Mouse (Mus musculus): ENCODE data around the gene Tenm2.

Tenm2 gene

GRCm38 (mm10) chr11:36037311-36037710, 1198.5 kb downstream of the Tenm2 start:
- DNase-seq, result no peak

DNA sequence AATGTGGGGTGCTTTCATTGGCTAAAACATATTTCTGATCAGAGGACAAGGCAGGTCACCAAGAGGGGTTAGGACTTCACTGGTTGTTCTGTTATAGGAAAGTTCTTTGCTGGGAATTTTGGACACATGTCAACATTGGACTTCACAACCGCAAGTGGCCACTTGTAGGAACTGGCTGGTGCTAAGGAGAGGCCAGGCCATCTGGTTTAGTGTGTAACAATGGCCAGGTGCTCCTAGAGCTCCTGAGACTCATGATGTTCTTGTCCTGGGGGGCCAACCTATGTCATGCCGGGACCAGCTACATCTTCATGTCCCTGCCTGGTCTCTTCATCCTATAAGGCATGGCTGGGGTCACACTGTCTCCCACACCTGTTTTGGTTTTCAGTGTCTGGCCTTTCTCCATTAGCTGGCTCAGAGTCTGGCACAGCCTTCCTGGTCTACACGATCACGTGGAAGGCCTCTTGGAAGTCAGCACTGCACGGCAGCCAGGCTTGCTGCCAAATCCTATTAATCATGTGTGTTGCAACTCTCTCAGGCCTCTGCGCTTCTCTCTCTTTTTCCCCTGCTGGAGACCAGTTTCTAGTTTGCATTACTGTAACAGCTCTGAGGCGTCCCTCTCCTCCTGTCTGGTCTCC, 1199.6 kb downstream of the Tenm2 start:
- DNase-seq, result peak; percentile 80

GRCm38 (mm10) chr11:36031751-36032150, 1204.0 kb downstream of the Tenm2 start:
- DNase-seq, result no peak

DNA sequence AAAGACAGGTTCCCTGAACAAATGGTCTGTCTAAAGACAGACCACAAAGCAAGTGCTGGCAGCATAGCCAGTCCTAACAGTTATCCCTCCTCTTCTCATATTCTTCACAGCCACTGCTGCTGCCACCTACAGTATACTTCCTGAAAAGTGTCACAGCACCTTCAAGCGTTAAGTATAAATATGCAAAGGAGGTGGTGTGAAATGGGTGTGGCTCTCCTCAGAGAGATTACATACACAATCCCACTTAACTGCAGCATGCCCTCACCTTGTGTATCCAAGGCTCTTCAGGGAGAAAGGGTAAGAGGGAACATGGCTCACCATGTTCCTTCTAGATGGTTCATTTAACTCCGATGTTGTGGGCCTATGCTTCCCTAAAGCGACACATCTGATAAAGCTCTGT, 1215.8 kb downstream of the Tenm2 start:
- no peak for DNase-seq

DNA sequence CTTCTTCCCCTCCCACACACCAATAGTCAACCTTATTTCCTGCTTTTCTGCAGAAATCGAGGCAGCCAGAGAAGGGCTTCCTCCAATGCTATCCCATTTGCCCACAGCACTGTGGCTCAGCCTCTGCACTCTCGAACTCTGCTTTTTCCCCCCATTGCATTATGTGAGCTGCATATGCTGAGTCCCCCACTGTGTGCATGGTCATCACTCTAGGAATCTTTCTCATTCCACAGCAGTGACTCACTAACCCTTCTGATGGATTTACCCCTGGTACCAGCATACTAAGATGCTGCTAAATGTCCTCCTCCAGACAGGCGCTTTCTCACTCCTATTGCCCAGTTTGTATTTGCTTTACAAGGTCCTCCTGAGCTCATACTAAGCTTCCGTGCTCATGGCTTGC, 1222.6 kb downstream of the Tenm2 start:
- DNase-seq, result no peak

GRCm38 (mm10) chr11:36009281-36010208, 1226.2 kb downstream of the Tenm2 start:
- DNase-seq, result no peak

DNA sequence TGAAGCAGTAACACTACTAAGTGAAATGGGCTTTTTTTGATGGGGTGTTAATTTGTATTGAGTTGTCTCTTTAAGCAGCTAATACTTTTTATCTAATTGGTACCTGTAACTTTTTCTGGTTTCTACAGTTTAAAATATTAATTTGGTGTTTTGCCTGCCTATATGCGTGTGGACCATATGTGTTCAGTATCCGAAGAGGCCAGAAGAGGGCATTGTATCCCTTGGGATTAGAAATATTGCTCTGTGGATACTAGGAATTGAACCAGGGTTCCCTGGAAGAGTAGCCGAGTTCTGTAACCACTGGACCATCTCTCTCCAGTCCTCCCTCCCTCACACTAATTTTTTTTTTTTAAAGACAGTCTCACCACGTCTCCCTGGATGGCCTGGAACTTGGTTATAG, 1232.9 kb downstream of the Tenm2 start:
- no peak for DNase-seq

DNA sequence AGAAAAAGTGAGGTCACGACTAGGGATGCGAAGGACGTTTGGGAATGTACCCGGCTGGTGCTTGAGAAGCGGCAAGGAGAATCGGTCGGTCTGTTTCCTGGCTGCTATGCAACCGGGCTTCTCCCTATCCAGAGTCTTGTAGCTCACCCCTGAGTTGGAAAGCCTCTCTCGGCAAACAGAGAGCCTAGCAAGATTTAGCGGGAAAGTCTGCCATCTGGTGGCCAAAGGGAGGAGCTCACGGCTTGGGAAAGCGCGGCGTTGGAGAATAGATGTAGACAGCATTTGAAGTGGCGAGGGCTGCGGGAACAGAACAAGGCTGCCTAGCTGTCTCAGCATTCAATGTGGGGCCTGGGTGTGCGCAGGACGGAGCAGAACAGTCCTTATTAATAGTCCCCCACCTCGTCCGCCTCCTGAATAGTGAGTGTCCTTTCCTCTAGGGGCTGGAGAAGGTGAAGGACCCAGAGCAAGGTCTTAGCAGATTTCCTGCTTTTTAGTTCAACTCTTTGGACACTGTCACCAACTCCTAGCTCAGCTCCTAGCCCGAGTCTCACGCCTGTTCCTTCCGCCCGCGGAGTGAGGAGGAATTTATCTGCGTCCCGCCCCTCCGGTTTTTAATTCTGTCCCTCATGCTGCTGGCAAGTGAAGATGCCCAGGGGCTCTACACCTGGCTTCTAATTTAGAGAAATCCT, 1234.3 kb downstream of the Tenm2 start:
- DNase-seq, result peak; percentile 84

DNA sequence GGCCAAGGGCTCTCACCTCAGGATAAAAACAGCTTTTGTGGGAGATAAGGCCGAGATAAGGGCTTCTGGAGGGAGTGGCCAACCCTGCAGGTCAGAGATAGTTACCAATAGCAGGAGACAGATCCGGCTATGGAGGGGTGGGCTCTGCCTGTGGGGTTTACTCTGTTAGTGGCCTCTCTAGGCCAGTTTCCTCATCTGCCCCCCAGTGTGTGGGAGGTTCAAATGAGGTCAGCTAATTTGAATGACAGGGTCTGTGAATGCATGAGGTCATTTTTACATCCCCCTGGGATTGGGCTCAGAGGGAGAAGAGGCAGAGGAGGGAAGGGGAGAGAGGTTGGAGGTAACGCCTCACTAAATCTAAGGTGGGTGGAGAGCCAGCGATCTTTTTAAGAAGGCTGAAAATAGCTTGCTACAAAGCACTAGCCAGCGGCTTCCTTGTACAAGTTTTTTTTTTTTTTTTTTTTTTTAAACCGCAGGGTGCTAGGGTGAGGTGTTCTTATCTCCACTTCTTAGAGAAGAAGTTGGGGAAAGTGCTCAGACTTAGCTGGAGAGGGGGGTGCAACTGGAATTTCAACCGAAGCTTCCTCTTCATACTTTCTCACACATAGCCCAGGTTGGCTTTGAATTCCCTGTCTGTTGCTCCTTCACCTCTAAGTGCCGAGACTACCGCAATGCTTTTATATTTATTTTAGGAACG, 1235.0 kb downstream of the Tenm2 start:
- no peak for DNase-seq

DNA sequence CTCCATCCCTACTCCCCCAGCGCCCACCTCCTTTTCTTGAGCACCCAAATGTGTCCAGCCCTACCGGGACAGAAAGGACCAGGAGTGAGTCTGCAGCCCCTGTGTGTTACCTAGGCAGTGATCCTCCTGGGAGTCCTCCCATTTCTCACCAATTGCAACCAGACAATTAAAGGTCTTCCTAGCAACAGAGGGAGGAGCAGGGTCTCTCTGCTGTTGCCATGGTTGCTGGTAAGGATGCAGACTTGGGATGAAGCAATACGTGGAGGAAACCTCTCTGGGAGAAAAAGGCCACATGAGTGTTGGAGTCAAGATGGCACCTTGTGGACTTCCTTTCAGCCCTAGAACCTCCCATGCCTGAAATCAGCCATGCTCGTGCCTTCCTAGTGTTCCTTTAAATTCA, 1235.7 kb downstream of the Tenm2 start:
- DNase-seq, result no peak

GRCm38 (mm10) chr11:35998048-35998447, 1237.7 kb downstream of the Tenm2 start:
- no peak for DNase-seq

- no peak for DNase-seq
Measured at GRCm38 (mm10) chr11:35995310-35995709, 1240.5 kb downstream of the Tenm2 start.

- DNase-seq, result no peak
Measured at GRCm38 (mm10) chr11:35991846-35992245, 1243.9 kb downstream of the Tenm2 start.

GRCm38 (mm10) chr11:35989967-35990366, 1245.8 kb downstream of the Tenm2 start:
- no peak for DNase-seq

DNA sequence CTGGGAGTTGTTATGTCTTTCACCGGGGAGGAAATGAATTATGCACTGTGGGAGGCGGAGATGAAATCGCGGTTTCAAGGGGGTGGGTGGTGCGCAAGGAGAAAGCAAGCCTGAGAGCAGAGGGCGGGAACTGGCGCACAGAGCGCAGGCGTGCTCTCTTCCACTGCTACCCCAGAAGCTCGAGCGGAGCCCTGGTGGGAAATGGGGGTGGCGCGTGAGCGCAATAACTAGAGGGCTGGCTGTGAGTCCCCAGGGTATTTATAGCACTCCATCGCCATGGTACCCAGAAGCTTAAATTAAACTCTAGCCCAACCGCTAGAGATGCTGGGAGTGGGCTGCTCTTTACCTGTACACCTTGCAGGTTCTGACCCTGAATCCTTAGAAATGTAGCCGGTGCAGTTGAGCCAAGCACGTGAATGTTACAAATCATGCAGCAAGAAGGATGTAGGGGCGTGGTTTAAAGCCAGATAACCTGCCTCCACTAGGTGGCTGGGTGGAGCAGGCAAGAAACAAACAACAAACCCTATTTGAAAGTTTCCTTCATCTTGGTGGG, 1249.8 kb downstream of the Tenm2 start:
- peak; percentile 62 for DNase-seq

DNA sequence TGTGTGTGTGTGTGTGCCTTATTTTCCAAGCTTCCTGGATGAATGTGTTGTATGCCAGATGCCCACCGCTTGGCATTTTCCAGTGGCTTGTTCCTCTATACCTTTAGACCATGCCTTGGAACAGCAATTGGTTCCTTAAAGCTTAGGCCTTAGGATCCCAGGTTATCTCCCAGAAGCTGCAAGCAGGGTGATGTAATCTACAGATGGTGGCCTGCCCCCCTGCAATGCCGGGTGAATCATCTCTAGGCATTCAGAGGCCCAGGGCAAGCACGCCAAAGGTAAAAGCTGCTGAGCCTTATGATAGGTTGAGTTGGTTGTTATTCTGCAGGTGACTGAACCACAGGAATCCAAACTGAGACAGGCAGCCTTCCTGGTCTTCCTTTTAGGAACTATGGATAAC, 1253.0 kb downstream of the Tenm2 start:
- DNase-seq, result peak; percentile 75

DNA sequence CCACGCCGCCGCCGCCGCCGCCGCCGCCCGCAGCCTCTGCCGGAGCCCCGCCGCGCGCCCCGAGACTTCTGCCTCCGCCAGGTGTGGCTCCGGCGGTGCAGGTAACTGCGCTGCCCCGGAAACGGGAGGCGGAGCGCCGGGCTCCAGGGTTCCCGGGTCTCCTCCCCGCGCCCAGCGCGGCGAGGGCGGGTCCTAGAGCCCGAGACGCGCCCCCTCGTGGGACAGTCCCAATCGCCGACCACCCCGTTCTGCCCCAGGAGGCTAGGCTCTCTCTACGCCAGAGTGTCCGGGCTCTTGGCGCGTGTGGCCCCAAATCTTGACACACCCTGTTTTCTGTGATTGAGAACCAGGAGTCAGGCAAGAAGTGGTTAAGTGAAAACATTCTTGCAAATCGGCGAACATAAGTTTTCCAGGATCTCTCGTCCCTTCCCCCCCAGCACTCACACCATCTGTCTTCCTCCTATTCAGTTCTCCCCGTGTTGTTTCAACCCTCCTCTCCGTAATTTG, 1255.3 kb downstream of the Tenm2 start, which contains the start of gene Wwc1:
TSS of gene Wwc1 (minus strand) at position 117 of the 507 bp plus-strand sequence.
- peak; percentile 42 for DNase-seq

DNA sequence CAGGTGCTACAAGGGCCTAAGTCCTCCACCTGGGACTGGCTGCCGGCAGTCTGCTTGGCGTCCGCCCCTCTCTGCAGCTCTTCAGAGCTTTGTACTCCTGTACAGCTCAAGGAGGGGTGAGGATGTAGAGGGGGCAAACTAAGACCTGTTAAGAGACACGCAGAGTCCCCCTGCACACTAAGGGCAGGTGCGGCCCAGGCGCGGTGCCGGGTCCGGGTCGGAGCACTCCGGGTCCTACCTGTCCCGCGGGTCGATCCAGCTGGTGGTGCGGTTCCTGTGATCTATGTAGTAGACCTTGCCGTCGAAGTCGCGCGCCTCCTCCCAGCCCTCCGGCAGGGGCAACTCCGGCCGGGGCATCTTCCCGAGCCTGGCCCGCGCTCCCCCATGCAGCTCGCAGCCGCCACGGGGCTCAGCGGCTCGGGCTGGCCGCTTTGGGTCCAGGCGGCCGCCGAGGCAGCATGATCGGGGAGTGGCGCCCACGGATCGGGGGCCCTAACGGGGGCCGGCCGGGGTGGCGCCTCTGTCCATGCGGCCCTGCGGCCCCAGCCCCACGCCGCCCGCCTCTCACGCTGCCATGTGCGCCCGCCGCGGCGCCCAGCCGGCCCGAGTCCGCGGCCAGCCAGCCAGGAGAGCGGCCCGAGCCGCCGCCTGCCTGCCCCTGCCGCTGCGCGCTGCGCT, 1255.9 kb downstream of the Tenm2 start:
- peak; percentile 30 for DNase-seq

DNA sequence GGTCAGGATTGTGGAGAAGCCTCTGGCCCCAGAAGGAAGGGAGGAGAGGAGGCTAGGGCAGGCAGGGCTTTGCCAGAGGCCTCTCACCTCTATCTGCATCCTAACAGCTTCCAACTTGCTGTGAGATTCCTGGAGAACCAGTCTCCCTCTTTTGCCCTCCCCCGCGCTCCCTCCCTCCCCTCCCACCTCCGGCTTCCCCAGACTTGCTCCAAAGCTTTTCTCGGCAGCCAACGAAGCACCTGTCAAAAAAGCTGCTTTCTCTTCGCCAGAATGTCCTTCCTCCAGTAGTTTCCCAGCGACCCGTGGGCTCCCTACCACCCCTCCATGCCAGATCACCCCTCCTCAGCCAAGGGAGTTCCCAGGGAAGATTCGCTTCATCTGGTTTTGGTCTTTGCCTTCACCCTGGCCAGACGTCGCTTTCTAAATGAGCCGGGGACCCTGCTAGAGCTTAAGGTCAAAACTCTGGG, 1256.5 kb downstream of the Tenm2 start:
- DNase-seq, result no peak

GRCm38 (mm10) chr11:35977796-35978195, 1258.0 kb downstream of the Tenm2 start:
- DNase-seq, result no peak

DNA sequence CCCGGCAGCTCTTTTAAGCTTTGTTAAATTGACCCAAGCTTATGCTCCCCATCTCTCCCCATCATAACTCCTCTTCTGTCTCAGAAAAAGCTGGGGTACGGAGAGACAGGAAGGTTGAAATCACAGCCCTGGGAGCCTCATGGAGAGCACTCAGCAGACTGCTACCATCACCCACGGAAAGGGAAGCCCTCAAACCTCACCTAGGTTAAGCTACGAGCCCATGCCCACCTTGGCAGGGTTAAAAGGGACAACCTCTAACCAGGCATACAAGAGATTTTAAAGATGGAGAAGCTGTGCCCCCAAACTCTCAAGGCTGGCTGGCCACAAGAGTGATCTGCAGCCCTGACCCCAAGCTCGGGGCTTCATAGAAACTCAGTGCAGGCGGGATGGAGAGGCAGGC, 1258.7 kb downstream of the Tenm2 start:
- DNase-seq, result no peak

GRCm38 (mm10) chr11:35976482-35976881, 1259.3 kb downstream of the Tenm2 start:
- peak; percentile 49 for DNase-seq
